Mouse (Mus musculus) thymus, postnatal 0 days (tissue): ENCODE data around the gene Alg12. TPM values are rescaled to one million over a fixed set of nuclear protein-coding genes. Genes with fewer than 3 reads are reported as not detected.
"Not testable (repeated sequence)": the region's sequence is repeated elsewhere in the genome, so short reads cannot be mapped to it uniquely, and the experiment has no call there.

Source experiments
- DNase-seq: peaks from one replicate; pipeline ENCODE4 v3.0.0-alpha.2; 2015; ENCODE audit warnings: low spot score
- polyA plus RNA-seq: library from polyadenylated mRNA; unstranded; fragments of >200 nt; fragmentation: Nextera tagmentation; extraction: Ambion mirVana; gene quantifications from 2 replicates; pipeline ENCODE4 v1.2.1, GENCODE M21; 2015

Gene Alg12
- polyA plus RNA-seq, 1 experiment from 2014 or later: 6.4 TPM

DNA sequence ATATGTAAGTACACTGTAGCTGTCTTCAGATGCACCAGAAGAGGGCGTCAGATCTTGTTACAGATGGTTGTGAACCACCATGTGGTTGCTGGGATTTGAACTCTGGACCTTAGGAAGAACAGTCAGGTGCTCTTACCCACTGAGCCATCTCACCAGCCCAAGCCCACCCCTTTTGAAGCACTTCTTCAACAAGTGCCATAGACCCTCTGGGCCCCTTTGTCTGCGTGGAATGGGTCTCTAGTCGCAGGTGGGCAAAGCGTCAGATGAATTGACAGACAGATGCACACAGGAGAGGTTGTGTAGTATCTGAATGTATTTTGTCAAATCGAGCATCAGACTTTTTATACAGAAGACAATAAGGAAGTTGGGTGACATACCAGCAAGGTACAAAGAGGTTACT is 24.4 kb downstream of the Alg12 start:
- not testable (repeated sequence) for DNase-seq

DNA sequence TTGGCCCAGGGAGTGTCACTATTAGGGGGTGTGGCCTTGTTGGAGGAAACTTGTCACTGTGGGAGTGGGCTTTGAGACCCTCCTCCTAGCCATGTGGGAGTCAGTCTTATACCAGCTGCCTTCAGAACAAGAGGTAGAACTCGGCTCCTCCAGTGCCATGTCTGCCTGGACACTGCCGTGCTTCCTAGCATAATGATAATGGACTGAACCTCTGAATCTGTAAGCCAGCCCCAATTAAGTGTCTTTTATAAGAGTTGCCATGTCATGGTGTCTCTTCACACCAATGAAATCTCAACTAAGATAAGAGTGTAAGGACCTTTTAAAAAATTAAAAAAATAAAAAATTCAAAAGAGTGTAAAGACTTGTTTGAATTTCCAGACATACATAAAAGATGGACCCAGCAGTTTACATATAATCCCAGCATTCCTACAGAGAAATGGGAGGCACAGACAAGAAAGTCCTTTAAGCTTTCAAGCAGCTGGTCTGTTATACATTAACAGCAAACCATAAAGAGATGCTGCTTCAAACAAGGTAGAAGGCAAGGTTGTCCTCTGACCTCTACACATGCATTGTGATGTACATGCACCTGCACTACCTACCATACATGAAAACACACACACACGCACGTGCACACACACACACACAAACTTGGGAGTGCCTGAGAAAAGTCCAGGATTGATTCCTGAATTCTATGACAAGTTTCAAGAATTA is 26.8 kb downstream of the Alg12 start:
- DNase-seq: no peak

DNA sequence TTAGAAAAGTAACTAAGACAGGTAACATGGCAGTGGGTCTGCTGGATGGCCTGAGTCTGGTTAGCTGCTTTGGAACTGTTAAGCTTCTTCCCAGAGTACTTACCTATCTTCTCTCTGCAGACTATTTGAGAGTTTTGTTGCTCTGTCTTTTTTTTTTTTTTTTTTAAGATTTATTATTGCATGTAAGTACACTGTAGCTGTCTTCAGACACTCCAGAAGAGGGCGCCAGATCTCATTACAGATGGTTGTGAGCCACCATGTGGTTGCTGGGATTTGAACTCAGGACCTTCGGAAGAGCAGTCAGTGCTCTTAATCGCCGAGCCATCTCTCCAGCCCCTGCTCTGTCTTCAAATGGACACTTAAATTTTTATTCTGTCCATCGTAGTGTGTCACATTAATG is 44.5 kb downstream of the Alg12 start:
- DNase-seq: not testable (repeated sequence)

DNA sequence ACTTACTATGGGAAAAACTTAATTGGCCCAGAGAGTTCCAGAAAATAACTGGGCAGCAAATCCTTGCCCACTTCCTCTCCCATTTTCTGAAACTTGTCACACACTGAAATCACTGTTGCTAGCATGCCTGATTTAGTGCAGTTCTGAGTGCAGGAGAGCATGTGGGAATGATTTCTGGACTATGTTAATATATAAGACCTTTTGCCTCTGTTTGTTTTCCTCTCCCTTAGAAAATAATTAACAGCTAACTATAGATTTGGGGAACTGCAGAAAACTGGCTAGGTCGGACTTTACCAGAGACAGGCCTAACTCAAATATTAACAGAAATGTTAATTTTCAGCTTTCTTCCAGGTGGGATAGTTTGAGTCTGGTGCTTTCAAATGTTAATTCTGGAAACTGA is 50.6 kb downstream of the Alg12 start:
- DNase-seq: no peak

DNA sequence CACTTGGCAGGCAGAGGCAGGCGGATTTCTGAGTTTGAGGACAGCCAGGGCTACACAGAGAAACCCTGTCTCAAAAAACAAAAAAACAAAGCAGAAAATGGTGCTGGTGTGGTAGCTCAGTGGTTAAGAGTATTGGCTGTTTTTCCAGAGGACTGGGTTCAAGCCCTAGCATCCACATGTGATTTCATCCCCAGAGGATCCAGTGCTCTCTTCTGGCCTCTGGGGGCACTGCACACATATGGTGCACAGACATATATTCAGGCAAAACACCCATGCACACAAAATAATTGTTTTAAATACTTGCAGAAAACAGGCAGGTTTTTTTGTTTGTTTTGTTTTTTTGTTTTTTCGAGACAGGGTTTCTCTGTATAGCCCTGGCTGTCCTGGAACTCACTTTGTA is 53.0 kb downstream of the Alg12 start:
- not testable (repeated sequence) for DNase-seq

DNA sequence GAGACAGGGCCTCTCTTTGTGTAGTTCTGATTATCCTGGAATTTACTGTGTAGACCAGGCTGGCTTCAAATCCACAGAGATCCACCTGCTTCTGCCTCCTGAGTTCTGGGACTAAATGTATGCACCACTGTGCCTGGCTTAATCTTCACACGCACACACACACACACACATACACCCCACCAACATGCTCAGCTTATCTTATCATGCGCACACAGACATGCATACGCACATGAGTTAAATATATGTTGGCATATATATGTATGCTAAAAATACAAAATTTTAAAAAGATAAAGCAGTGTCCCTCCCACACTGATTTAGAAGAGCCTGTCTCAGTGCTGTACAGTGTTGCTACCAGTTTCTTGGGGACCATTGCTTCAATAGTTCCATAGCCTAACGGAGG is 57.6 kb downstream of the Alg12 start:
- DNase-seq: no peak

DNA sequence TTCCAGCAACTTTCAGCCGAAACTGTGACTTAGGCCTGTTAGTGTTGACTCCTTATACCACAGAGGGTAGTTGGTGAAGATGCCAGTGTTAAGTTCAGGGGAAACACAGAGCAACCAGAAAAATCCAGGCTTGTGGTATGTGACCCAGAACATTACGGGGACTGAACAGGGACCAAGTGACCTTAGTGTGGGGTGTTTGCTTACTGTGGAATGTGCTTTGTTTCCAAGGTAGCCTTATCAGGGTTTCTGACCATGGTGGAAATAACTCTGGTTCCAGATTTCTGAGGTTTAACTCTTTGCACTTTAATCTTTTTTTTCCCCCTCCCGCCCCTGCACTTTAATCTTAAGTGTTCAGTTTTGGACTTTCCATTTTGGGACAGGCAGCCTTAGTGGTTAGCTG is 61.1 kb downstream of the Alg12 start:
- DNase-seq: no peak

DNA sequence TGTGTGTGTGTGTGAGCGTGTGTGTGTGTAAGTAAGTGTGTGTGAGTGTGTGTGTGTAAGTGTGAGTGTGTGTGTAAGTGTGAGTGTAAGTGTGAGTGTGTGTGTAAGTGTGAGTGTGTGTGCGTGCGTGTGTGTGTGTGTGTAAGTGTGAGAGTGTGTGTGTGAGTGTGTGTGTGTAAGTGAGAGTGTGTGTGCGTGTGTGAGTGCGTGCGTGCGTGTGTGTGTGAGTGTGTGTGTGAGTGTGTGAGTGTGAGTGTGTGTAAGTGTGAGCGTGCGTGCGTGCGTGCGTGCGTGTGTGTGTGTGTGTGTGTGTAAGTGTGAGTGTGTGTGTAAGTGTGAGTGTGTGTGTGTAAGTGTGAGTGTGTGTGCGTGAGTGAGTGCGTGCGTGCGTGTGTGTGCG is 63.4 kb downstream of the Alg12 start:
- no peak for DNase-seq

Other genes with a start within 250 kb of the Alg12 start
- gene Zdhhc25, start 219.0 kb downstream of the Alg12 start, polyA plus RNA-seq: not detected in 2 replicates
- gene Brd1, start 85.1 kb downstream of the Alg12 start, polyA plus RNA-seq: 19.6 and 25.1 TPM in 2 replicates
- 26.6 and 27.5 TPM in 2 replicates for gene Zbed4, start 67.7 kb downstream of the Alg12 start, polyA plus RNA-seq
- gene Creld2, start 328 bp upstream of the Alg12 start, polyA plus RNA-seq: 63.6 and 78.9 TPM in 2 replicates
- gene Pim3, start 42.9 kb upstream of the Alg12 start, polyA plus RNA-seq: 40.2 and 43.8 TPM in 2 replicates
- gene Ttll8, start 135.1 kb upstream of the Alg12 start, polyA plus RNA-seq: not detected in 2 replicates
- 0.08 TPM in 1 of 2 replicates, not detected in the other for gene Mlc1, start 159.7 kb upstream of the Alg12 start, polyA plus RNA-seq
- 0.22 TPM in 1 of 2 replicates, not detected in the other for gene Mov10l1, start 163.6 kb upstream of the Alg12 start, polyA plus RNA-seq
- gene Panx2, start 240.4 kb upstream of the Alg12 start, polyA plus RNA-seq: 0.04 and 0.06 TPM in 2 replicates